Mouse (Mus musculus) olfactory bulb, adult 2 months (tissue): ENCODE measurements around the gene Ggt5.

ENCODE experiments used
- CTCF ChIP-seq: fragments of 200-500 bp; IDR thresholded peaks from 2 replicates; pipeline ENCODE4 v1.5.1; 2012; ENCODE audit warnings: low read depth, mild to moderate bottlenecking, low read length, moderate library complexity; ENCODE audit not compliant: insufficient read depth
- POLR2A ChIP-seq: fragments of 200-500 bp; IDR thresholded peaks from 2 replicates; pipeline ENCODE4 v1.6.1; 2012; ENCODE audit warnings: mild to moderate bottlenecking, low read depth, low read length, moderate library complexity; ENCODE audit not compliant: insufficient read depth

DNA sequence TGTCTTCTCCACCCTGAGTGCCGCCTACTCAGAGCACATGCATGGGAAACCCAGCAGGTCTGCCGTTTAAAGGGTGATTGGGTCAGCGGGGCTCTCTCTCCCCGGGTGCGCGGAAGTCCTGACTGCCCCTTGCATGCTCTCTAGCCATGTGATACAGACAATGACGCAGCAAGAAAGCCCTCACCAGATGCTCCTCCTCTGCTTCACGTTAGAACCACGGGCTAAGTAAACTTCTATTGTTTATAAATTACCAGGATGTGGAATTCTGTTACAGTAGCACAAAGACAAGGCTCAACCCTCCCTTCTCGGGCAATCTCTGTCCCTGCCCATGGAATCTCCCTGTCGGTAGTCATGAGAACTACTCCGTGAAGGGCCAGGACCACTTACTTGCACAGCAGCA lies 38.0 kb upstream of the Ggt5 start:
- TF ChIP-seq CTCF (no peak), POLR2A (no peak)
